Mouse (Mus musculus): Measurements from ENCODE around the gene Apba1. TPM values are rescaled to one million over a fixed set of nuclear protein-coding genes. Genes with fewer than 3 reads are reported as not detected.
A peak's percentile ranks its signal among the peaks of the same experiment; 100 is the strongest.

Apba1 gene
- 1 to 10 TPM; 3.4 to 5.1 TPM for total RNA-seq (2021)
- long read RNA-seq, experiment 1: 0 reads
- long read RNA-seq, experiment 2, partial matches to known transcripts: 0 of 1 reads
- long read RNA-seq, experiment 2, other reads (novel, unspliced or antisense): 1 of 1 reads

DNA sequence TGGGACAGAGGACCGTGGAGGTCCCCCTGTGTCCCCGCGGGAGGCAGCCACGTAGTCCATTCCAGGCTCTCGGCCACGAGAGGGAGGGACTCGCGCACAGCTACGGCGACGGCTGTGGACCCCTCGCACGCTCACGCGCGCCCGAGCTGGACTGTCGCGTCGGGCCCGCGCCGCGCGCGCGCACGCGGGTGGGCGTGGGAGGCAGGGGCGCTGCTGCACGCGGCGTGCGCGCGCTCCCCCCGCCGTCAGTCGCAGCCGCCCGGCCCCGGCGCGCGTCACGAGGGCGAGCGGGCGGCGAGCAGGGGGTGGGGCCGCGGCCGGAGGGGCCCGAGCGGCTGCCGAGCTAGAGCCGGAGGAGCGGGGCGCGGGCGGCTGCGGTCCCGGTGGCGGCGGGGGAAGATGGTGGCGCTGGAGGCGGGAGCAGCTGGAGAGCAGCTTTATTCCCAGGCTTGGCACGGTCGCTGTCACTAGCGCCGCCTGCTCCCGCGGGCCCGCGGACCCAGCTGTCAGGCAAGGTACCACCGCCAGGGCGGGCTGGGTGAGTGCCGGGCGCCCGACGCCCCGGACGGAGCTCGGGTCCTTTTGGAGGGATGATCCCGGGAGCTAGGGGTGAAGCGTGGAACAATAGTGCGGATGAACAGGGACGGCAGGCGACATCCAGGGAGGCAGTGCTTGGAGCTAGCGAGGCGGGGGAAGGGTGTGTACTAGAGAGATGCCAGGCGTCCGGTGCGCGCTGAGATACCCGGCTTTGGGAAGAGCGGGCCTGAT is at the start of gene Apba1:
Gene Apba1 (plus strand): TSS at position 334 of the 768 bp plus-strand sequence.
- DNase-seq (ENCODE audit: low spot score in 2 of 2): peak; percentile 65 to 72

DNA sequence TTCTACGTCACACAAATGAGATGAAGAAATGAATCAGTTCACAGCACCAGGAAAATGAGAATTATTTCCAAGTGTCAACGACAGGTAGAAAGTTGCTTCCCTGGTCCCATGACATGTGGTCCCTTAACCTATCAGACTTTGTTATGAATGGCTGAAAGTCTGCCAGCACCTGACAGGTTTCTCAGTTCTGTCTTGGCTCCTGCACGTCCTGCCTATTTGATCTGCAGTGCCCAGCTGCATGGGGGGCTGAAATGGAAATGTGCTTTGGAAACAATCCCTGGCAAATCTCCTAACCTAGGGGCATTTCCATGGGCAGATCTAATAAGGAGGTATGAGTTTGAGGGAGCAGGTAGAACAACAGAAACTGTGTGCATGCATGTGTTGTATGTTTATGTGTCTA is 12.2 kb upstream of the Apba1 start:
- DNase-seq (ENCODE audit: low spot score in 2 of 2): no peak

DNA sequence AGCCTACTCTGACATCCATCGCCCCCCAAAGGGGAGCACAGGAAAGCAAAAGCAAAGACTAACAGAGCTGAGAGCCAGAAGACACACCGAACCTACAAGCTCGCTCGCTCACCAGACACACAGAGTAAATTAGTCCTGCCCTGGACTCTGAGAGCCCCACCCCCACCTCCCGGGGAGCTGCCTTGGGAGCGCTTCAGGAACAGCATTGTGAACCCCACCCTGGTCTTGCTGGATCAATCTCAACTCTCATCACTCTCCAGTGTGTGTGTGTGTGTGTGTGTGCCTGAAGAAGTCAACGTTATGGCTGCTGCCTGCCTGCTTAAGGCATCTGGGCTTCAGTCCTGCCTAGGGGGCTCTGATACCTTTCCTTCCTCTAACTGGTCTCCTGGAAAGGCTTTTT is 1.7 kb upstream of the Apba1 start:
- DNase-seq (ENCODE audit: low spot score in 2 of 2): no peak

DNA sequence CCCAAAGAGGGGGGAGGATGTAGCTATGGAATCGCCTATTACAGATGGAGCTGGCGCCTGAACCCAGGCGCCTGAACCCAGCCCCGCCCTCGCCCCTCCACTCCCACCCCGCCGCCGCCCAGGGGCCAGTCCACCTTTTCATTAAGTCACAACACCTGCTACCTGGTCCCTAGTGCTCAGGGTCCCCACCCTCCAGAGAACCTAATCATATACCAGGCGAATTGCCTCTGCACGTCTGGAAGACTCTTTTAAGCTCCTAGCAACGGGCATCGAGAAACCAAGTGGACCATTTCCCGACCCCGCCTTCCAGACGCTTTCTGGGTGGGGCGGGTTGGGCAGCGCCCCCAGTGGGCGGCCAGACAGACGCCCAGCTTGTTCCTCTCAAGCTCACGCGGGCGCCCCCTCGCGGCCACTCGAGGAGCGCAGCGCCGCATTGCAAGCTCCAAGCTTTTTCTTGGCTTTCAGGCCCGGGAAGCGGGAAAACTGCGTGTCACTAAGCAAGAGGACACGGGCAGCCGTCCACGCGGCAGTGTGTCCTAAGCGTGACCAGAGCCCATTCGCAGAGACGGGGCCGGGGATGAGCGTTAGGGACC is 630 bp upstream of the Apba1 start:
- DNase-seq (ENCODE audit: low spot score in 2 of 2): peak; percentile 92 to 94

DNA sequence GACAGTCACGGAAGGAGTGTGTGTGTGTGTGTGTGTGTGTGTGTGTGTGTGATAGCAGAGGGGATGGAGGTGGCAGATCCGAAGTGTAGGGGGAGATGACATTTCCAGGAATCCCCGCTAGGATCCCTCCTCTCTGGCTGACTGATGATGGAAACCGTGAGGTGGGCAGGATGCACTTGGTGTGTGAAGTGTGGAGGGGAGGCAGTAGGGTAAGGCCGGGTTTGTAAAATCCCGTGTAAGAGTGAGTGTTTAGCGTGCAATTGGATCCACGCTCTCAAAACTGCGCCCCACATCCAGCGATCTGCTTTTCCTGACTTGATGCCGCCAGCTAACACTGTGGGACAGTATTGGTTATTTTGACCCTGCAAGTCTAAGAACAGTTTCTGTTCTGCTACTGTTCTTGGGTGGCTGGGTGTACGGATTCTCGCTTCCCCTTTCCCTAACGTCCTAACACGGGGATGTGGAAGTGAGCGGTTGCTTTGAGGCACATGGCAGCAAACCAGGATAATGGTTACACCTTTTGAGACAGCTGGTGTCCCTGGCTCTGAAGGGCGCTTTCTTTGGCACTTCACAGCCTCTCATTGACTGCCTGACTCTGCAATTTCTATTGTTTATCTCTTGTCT is 747 bp downstream of the Apba1 start:
- DNase-seq (ENCODE audit: low spot score in 2 of 2): no peak

DNA sequence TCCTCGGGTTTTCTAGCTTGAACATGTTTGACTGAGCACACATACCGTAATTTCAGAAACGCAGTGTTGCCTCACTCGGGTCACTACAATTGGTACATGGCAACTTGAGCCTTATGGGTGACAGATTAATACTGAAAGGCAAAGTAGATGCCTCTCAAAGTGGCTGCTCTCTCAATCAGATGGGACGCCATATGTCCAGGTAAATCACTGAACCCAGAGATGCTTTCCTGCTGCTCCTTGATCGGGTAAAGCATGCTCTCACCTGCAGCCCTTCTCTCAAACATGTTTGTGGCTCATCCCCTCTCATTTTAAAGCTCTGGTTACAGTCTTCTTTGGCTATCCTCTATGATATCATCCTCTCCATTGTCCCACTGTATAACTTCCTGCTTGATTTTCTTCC is 4.7 kb downstream of the Apba1 start:
- no peak for DNase-seq (ENCODE audit: low spot score in 2 of 2)

DNA sequence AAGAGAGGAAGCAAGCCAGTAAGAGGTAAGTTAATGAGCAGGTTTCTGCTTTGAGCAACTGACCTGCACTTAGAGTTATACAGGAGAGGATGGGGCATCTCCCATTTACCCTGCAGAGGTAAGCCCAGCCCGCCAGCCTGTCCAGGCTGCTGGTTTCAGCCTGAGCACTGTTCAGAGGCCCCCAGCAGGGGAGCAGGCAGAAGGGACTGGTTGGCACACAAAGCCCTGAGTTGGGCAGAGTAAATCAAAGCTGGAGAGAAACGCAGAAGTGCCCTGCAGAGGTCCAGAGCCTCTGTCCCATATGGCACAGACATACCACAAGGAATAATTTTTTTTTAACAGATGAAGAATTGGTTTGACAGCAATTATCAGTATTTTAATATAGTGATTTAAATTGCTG is 5.4 kb downstream of the Apba1 start:
- DNase-seq (ENCODE audit: low spot score in 2 of 2): no peak

DNA sequence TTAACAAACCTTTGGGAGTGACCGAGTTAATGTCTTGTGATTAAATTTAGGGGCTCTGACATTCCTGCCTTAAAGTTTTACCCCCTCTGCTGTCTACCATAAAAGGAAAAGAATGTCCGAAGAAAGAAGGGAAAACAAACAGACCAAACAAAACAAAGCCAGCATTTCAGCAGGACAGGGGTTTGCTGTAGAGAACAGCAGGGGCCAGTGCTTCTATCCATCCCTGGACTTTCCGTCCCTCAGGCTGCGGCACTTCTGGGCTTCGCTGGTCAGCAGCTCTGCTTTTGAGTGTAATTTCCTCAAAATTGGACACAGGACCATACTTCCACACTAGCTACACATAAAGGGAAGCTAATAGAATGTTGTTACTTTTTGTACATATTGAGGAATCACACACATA is 10.2 kb downstream of the Apba1 start:
- no peak for DNase-seq (ENCODE audit: low spot score in 2 of 2)

DNA sequence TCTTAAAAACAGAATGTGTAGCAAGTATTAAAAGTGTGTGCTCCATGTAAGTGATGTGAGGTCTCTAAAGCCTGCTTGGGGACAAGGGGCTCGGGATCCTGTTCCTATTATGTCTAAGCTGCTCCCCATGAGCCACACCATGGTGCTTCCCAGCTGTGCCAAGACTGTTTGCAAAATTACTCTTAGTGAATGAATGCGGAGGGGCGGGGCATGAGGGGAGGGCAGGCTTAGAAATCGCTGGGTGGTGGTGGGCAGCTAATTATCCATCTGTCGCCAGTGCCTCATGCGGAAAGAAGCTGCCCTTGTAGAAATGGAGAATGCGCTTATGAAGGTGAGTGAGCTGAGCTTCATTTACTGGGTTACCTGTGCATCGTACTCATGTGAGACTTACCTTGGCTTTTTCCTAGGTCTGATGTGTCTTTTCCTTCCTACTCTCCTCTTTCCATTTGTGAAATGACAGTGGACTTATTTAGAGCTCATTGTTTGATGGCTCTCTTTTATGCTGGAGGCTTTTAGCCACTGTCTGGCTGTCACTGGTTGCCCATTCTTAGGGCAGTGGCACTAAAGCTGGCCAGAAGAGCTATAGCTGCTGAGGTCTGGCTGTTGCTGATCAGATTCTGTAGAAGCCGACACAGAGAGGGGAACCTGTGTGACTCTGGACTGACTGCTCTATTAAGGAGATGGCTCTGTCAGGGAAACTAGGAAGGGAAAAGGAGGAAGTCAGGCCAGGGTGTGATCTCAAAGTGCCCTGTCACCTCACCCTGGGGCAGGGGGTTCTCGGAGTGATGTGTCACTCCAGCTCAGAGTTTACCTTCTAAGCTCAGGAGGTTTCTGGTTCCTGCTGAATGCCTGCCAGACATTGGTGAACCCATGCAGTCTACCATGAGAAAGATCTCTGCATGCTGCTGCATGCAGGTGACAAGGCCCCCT is 12.1 kb downstream of the Apba1 start:
- no peak for DNase-seq (ENCODE audit: low spot score in 2 of 2)

DNA sequence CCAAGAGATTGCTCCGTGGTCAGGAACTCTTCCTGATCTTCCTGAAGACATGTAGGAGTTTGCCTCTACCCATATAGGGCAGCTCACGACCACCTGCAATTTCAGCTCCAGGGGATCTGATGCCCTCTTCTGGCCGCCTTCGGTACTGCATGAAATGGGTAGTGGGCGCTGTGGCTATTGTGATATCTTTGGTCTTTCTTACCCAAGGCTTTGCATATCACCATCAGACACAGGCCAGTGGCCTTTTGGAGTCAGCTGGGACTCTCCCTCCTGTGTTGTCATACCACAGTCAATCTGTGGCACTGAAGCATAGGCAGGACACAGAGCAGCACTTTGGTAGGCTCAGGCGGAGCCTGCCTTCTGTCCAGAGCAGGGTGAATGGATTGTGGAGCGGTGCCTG is 13.3 kb downstream of the Apba1 start:
- DNase-seq (ENCODE audit: low spot score in 2 of 2): peak in 1 of 2 experiments; percentile 28

DNA sequence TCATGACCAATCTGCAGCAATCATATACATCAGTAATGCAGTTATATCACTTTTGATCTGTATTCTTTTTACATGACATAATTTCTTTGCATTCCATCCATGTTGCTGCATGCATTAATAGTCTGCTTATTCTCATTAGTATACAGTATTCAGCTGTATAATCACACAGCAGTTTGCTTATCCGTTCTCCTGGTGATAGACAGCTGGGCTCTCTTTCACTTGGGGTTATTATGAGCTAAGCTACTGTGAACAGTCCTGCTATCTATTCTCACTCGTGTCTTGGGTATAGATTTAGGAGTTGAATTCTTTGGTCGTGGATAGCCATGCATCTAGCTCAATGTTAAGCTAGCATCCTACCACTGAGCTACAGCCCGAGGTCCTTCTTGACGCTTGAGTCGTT is 16.7 kb downstream of the Apba1 start:
- DNase-seq (ENCODE audit: low spot score in 2 of 2): no peak

DNA sequence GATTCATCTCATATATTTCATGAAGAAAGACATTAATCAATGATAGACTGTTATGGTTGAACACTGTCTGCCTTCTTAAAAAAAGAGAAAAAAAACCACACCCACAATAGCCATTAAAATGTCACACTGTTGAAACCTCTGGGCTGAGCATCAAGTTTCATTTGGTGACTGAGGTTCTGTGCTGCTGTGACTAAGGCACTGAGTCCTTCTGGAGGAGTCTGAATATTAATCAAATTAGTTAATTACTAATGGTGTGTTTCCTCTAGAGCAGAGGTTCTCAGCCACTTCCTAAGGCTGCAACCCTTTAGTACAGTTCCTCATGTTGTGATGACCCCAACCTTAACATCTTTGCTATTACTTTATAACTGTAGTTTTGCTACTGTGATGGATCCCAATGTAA is 20.4 kb downstream of the Apba1 start:
- no peak for DNase-seq (ENCODE audit: low spot score in 2 of 2)

DNA sequence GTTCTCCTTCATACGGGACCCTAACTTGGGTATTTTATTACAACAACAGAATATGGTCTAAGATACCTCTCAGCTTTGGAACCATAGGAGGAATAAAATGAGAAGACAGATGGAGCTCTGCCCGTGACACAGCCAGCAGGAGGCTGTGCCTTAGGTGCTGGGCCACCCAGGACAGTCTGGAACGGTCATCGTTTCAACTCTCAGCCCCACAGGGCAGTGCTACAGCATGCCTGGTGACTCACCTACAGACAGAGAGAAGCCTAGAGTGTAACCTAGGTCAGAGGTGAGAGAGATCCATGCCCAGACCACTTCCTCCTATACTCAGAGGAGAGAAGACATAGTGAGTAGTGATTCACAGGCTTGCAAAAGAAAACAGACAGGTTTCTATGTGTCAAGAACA is 21.4 kb downstream of the Apba1 start:
- no peak for DNase-seq (ENCODE audit: low spot score in 2 of 2)

DNA sequence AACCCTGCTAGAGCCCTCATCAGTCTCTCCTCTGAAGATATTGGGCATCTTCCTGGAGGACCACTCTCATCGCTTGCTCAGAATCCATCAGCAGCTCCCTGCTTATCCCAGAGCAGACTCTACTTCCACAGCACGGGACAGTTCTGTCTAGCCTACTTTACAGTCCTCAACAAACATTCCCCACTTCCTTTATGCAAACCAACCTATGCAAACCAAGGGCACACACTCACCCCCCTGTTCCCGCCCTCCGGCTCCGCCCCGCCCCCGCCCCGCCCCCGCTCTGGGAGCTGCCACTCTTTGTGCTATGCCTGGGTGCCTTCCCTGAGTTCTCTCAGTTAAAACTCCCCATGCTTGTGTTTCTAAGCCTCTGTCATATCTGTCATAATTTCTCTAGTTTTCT is 23.3 kb downstream of the Apba1 start:
- DNase-seq (ENCODE audit: low spot score in 2 of 2): no peak

DNA sequence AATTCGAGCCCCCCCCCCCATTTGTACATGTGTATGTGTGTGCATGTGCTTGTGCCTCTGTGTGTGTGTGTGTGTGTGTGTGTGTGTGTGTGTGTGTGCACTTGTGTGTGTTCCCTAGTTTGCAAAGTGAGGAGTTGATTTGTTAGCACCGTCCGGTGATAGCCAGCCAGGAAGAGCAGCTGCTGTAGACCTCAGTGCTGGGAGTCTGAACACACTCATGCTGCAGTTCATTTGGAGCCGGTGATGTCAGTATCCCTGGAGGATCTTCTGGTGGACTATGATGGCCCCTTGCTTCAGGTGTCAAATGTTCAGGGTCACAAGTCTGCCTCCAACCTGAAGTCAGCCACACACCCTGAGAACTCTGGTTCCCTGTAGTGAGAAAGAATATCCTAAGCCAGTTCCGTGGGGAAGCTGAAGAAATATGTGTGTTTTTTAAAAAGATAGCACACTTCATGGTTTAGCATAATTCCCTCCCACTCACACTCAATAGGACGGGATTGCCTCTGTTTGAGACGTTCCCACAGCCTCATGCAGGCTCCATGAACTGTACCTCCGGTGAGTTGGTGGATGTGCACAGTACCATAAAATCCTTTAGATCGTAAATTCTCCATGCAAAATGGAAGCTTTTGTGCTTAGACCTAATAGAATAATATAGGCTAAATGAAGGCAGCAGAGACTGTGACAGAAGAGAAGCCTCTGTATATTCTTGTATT is 29.9 kb downstream of the Apba1 start:
- no peak for DNase-seq (ENCODE audit: low spot score in 2 of 2)

DNA sequence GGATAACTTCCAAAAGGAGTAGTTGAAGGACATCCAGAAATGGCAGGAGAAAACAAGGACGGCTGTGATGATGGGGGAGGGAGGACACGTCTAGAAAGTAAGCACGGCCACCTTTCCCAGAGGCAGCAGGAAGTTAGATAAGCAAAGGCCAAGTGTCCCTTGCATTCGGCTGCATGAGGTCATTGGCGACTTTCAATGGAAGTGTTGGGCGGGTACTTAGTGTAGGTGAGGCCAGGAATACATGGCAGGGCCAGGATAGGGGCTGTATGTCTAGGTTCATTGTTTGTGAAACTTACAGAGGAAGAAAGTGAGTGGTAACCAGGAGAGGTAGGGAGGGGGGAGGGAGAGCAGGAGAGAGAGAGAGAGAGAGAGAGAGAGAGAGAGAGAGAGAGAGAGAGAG is 33.0 kb downstream of the Apba1 start:
- DNase-seq (ENCODE audit: low spot score in 2 of 2): no peak

DNA sequence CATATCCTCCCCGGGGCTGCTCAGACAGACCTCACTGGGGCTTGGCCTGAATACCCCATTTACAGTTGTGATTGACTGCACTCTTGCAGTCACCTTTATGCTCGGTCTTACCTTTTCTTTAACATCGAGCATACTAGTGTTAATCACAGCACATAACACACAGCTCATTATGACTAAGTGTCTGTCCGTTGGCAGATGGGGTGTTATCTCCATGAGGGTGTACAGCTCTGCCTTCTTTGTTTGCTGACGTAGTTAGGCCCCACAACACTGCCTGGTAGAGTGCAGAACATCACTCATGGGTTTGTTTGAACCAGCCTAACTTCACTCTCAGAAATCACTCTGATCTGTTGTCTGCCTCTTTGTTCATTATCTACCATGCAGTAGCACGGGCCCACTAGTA is 33.9 kb downstream of the Apba1 start:
- no peak for DNase-seq (ENCODE audit: low spot score in 2 of 2)

DNA sequence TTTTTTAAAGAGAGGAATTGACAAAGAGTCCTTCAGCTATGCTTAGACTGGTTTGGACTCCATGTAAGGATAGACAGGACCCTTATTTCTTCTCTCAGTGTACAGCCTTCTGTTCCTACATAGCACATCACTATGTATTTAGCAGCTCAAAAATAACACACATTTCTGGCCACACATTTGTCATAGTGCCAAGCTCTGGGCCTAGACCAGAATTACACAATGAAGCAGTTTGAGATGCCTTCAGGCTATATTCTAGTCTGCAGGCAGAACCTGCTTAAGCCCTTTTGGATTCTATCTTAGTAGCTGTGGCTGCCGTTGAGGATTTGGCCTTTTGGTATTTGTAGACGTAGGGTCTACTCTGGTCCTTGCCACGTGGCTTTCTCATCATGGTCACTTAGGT is 35.8 kb downstream of the Apba1 start:
- no peak for DNase-seq (ENCODE audit: low spot score in 2 of 2)

DNA sequence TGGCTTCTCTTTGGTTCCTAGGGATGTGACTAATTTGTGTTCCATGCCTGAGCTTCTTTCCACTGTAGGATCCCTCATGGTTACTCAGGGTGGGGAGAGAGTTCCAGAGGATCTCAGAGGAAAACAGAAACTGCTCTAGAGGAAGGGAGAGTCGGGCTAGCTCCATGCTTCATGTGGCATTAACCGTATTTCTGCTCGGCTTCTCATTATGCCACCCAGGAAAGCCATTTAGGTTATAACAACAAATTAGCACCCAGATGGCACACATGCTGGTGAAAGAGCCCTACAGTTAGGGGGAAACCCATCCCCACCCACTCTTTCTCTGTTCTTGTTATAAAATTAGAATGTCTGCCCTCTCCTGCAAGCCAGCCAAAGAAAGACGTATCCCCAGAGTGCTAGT is 36.5 kb downstream of the Apba1 start:
- no peak for DNase-seq (ENCODE audit: low spot score in 2 of 2)

DNA sequence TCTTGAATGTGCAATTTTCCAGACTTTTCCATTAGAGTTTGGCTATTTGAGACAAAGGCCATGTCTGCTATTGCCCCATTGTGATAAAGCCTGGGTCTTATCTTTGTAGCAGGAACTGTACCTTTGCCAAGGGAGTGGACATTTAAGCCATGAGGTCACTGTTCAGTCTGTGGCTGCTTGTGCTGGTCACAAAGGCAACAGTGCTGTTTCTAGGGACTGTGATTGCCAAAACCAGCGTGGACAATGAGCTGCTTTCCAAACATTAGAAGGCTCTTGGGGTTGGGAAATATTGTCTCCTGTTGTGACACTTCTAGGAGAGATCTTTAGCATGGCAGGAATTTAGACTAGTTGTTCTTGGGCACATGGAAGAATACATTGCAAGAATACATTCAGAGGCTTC is 42.5 kb downstream of the Apba1 start:
- no peak for DNase-seq (ENCODE audit: low spot score in 2 of 2)
